Mouse (Mus musculus) heart, adult 2 months (tissue): Measurements from ENCODE around the gene Dxo. TPM values are rescaled to one million over a fixed set of nuclear protein-coding genes. Genes with fewer than 3 reads are reported as not detected.
"Not testable (repeated sequence)": the region's sequence is repeated elsewhere in the genome, so short reads cannot be mapped to it uniquely, and the experiment has no call there.

Experiments
- DNase-seq, 2 experiments: peaks; one replicate each; pipeline ENCODE4 v3.0.0; 2021
- H3K27ac ChIP-seq: fragments of 200-600 bp; 2 replicates; pipeline ENCODE4 v1.8.1; 2022
- H3K27me3 ChIP-seq: fragments of 200-500 bp; 2 replicates; pipeline ENCODE4 v1.6.1; 2012; ENCODE audit warnings: mild to moderate bottlenecking, low read length, inconsistent platforms, mixed read lengths; ENCODE audit not compliant: control insufficient read depth, insufficient read depth
- H3K36me3 ChIP-seq: fragments of 200-500 bp; 2 replicates; pipeline ENCODE4 v1.6.1; 2012; ENCODE audit warnings: low read length, inconsistent platforms; ENCODE audit not compliant: control insufficient read depth, insufficient read depth
- H3K4me1 ChIP-seq: fragments of 200-500 bp; 2 replicates; pipeline ENCODE4 v1.6.1; 2011; ENCODE audit warnings: low read length; ENCODE audit not compliant: control insufficient read depth, insufficient read depth
- H3K4me3 ChIP-seq: fragments of 200-600 bp; 2 replicates; pipeline ENCODE4 v1.8.1; 2022
- H3K79me2 ChIP-seq: fragments of 200-500 bp; replicated peaks from 2 replicates; pipeline ENCODE4 v1.6.1; 2012; ENCODE audit warnings: mild to moderate bottlenecking, inconsistent platforms, low read length, moderate library complexity, mixed read lengths; ENCODE audit not compliant: control insufficient read depth, insufficient read depth
- H3K9ac ChIP-seq: fragments of 200-500 bp; 2 replicates; pipeline ENCODE4 v1.6.1; 2012; ENCODE audit warnings: low read depth, mild to moderate bottlenecking, control low read depth, inconsistent platforms, low read length, mixed read lengths
- CTCF ChIP-seq: fragments of 200-600 bp; IDR thresholded peaks from 2 replicates; pipeline ENCODE4 v1.8.1; 2022; ENCODE audit warnings: antibody characterized with exemption, mild to moderate bottlenecking, moderate library complexity
- EP300 ChIP-seq: fragments of 200-500 bp; IDR thresholded peaks from 2 replicates; pipeline ENCODE4 v1.6.1; 2011; ENCODE audit warnings: low read depth, low read length, control low read depth; ENCODE audit not compliant: insufficient read depth
- POLR2A ChIP-seq: fragments of 200-500 bp; IDR thresholded peaks from 2 replicates; pipeline ENCODE4 v1.6.1; 2011; ENCODE audit warnings: mild to moderate bottlenecking, low read depth, low read length, control low read depth; ENCODE audit not compliant: insufficient read depth
- WGBS: fragments of 180-500 bp; shearing (Covaris S2); methylation state at CpG from one replicate; pipeline ENCODE4 v1.1.7; 2018; 5-methylcytosine and 5-hydroxymethylcytosine counted together
- intact Hi-C: fragments of 180-260 bp; cut with DNase I; formaldehyde crosslinking; loops from one replicate; pipeline ENCODE4 v1.15.1; 2025
- polyA plus RNA-seq: library from polyadenylated mRNA; depleted of rRNA; stranded (reverse); fragments of >200 nt; gene quantifications from 2 replicates; pipeline ENCODE4 v1.2.3, GENCODE M21; 2012
- total RNA-seq, 2 experiments: library from RNA; stranded (reverse); gene quantifications; 2 replicates each; pipeline ENCODE4 v1.2.3; 2021

Gene Dxo
- total and polyA plus RNA-seq, 3 experiments, result 12.4 to 28.3 (median 14.2) TPM

- Histone ChIP-seq H3K4me3 (no peak overlapping the region), H3K27me3 (no peaks in the 10 kb centered on the region), H3K36me3 (no peaks in the 10 kb centered on the region), H3K27ac (no peak overlapping the region), H3K79me2 (no peaks in the 10 kb centered on the region), H3K9ac (no peak overlapping the region), H3K4me1 (no peaks in the 10 kb centered on the region)
- DNase-seq, result no peak
- WGBS, result 86% methylated on average over 17 of the region's 17 CpGs
- TF ChIP-seq CTCF, result no peak
- TF ChIP-seq EP300, result no peak
- TF ChIP-seq POLR2A, result no peak
- intact Hi-C loops, result no loop called here
These were observed 37.8 kb upstream of the Dxo start for GRCm38 (mm10) chr17:34798866-34799530.

GRCm38 (mm10) chr17:34799531-34799925 lies 37.3 kb upstream of the Dxo start:
- Histone ChIP-seq H3K27ac (no peak overlapping the region), H3K27me3 (no peaks in the 10 kb centered on the region), H3K79me2 (no peaks in the 10 kb centered on the region), H3K36me3 (no peaks in the 10 kb centered on the region), H3K9ac (no peak overlapping the region), H3K4me3 (no peak overlapping the region), H3K4me1 (no peaks in the 10 kb centered on the region)
- intact Hi-C loops, result no loop called here
- 84% methylated on average over 4 of the region's 4 CpGs for WGBS
- no peak for TF ChIP-seq CTCF
- no peak for TF ChIP-seq EP300
- TF ChIP-seq POLR2A, result no peak
- DNase-seq, result no peak

GRCm38 (mm10) chr17:34800781-34801305 lies 36.0 kb upstream of the Dxo start:
- WGBS, result 86% methylated on average over 16 of the region's 16 CpGs
- not testable (repeated sequence) for H3K4me1 ChIP-seq, H3K79me2 ChIP-seq, DNase-seq, H3K36me3 ChIP-seq, H3K27ac ChIP-seq, H3K27me3 ChIP-seq, H3K9ac ChIP-seq, H3K4me3 ChIP-seq
- intact Hi-C loops, result loop anchor here (5.0 kb wide), 1 partner anchor 79 kb away; no protein-coding TSS in a partner anchor

GRCm38 (mm10) chr17:34802756-34803155 lies 34.1 kb upstream of the Dxo start:
- not testable (repeated sequence) for H3K27ac ChIP-seq, H3K79me2 ChIP-seq, H3K36me3 ChIP-seq, H3K9ac ChIP-seq, H3K27me3 ChIP-seq, DNase-seq, H3K4me3 ChIP-seq, H3K4me1 ChIP-seq
- intact Hi-C loops, result loop anchor here (5.0 kb wide), 1 partner anchor 80 kb away; no protein-coding TSS in a partner anchor
- WGBS, result 86% methylated on average over 9 of the region's 9 CpGs

GRCm38 (mm10) chr17:34803367-34803766 lies 33.5 kb upstream of the Dxo start:
- not testable (repeated sequence) for H3K4me3 ChIP-seq, DNase-seq, H3K27ac ChIP-seq, H3K36me3 ChIP-seq, H3K79me2 ChIP-seq, H3K4me1 ChIP-seq, H3K27me3 ChIP-seq, H3K9ac ChIP-seq
- intact Hi-C loops, result loop anchor here (5.0 kb wide), 1 partner anchor 81 kb away; no protein-coding TSS in a partner anchor
- WGBS, result 86% methylated on average over 6 of the region's 6 CpGs

- not testable (repeated sequence) for H3K27ac ChIP-seq, H3K4me3 ChIP-seq, H3K36me3 ChIP-seq, DNase-seq, H3K9ac ChIP-seq, H3K4me1 ChIP-seq, H3K27me3 ChIP-seq, H3K79me2 ChIP-seq
- intact Hi-C loops, result loop anchor here (5.0 kb wide), 1 partner anchor 82 kb away; no protein-coding TSS in a partner anchor
- 75% methylated on average over 5 of the region's 6 CpGs for WGBS
These were observed 32.5 kb upstream of the Dxo start, which contains the start of gene Cyp21a1 for GRCm38 (mm10) chr17:34804301-34804700. TSS of gene Cyp21a1 (minus strand) at chr17:34804561.
